Mouse (Mus musculus) heart, postnatal 0 days (tissue): ENCODE results near the gene Apopt1.

Experiments used
- CTCF ChIP-seq: IDR thresholded peaks from 2 replicates; pipeline ENCODE4 v1.5.1; 2016; ENCODE audit warnings: antibody characterized with exemption, control low read depth, low read depth
- EP300 ChIP-seq: IDR thresholded peaks from 2 replicates; pipeline ENCODE4 v1.6.1; 2016; ENCODE audit warnings: antibody characterized with exemption, low read depth

GRCm38 (mm10) chr12:111682806-111683205 lies 30.3 kb upstream of the Apopt1 start:
- TF ChIP-seq CTCF (no peak), EP300 (no peak)
